Mouse (Mus musculus): ENCODE measurements around the gene Lypd6b. TPM values are rescaled to one million over a fixed set of nuclear protein-coding genes. Genes with fewer than 3 reads are reported as not detected.

The Lypd6b gene
- polyA plus RNA-seq, 1 experiment from 2014 or later: 1.8 TPM

- Histone ChIP-seq H3K27ac (no peak overlapping the region), H3K9me3 (no peaks in the 10 kb centered on the region), H3K4me1 (replicated peaks) (peaks cover 23% of the 10 kb centered on the region), H3K27me3 (ENCODE audit: insufficient read depth, poor library complexity, severe bottlenecking) (no peaks in the 10 kb centered on the region), H3K4me3 (no peak overlapping the region), H3K36me3 (no peaks in the 10 kb centered on the region)
- DNase-seq (ENCODE audit: low spot score): no peak
- WGBS: 56% methylated on average over 6 of the region's 6 CpGs
These were observed 53.1 kb downstream of the Lypd6b start for GRCm38 (mm10) chr2:49840573-49840972.

- DNase-seq (ENCODE audit: low spot score): no peak
- Histone ChIP-seq H3K4me3 (no peak overlapping the region), H3K9me3 (no peaks in the 10 kb centered on the region), H3K27me3 (ENCODE audit: insufficient read depth, poor library complexity, severe bottlenecking) (no peaks in the 10 kb centered on the region), H3K36me3 (no peaks in the 10 kb centered on the region), H3K27ac (no peak overlapping the region), H3K4me1 (replicated peaks) (peaks cover 25% of the 10 kb centered on the region)
- WGBS: 92% methylated on average over 5 of the region's 5 CpGs
These were observed 53.6 kb downstream of the Lypd6b start for GRCm38 (mm10) chr2:49841089-49841488.

DNA sequence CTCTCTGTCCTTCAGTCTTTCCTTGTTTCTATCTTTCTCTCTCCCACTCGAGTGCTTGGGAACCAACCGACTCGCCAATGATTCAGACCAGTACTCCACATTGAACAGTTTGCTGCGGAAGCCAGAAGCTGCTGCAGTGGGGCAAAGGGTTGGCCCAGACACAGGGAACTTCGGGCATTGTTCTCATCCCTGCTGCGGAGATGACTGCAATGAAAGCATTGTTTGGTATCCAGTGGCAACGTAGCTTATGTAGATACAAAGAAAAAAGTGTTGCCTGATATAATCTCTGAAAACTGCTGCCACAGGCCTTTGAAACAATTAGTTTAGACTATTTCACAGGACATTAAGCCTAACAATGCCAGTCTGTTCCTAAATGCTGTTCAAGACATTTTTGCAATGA is 57.6 kb downstream of the Lypd6b start:
- peak overlapping the region; percentile 36 for H3K27ac ChIP-seq
- H3K9me3 ChIP-seq: no peaks in the 10 kb centered on the region
- no peak overlapping the region for H3K4me3 ChIP-seq
- DNase-seq (ENCODE audit: low spot score): peak; percentile 42
- no peaks in the 10 kb centered on the region for H3K36me3 ChIP-seq
- H3K27me3 ChIP-seq (ENCODE audit: insufficient read depth, poor library complexity, severe bottlenecking): no peaks in the 10 kb centered on the region
- WGBS: 32% methylated on average over 7 of the region's 7 CpGs
- H3K4me1 ChIP-seq (replicated peaks): peaks cover 18% of the 10 kb centered on the region

GRCm38 (mm10) chr2:49846097-49846496 is 58.6 kb downstream of the Lypd6b start:
- no peak for DNase-seq (ENCODE audit: low spot score)

DNA sequence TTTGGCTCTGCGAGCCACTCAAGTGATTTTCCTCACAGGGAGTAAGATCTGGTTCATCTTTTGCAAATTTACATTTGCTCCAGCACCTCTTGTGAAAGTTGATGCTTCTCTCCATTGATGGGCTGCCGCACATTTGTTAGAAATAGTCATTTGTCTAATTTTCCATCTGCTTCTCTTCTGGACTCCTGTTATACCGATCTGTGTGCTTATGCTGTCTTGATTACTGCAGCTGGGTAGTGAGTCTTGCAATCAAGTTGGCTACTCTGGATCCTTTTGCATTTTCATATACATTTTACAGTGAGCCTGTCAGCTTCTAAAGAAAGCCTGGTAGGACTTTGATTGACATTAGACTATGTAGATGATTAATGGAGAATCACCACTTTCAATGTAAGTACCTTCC is 59.4 kb downstream of the Lypd6b start:
- DNase-seq (ENCODE audit: low spot score): no peak
- no peaks in the 10 kb centered on the region for H3K9me3 ChIP-seq
- H3K27me3 ChIP-seq (ENCODE audit: insufficient read depth, poor library complexity, severe bottlenecking): no peaks in the 10 kb centered on the region
- no peak overlapping the region for H3K27ac ChIP-seq
- H3K36me3 ChIP-seq: no peaks in the 10 kb centered on the region
- peaks cover 14% of the 10 kb centered on the region for H3K4me1 ChIP-seq (replicated peaks)
- 94% methylated on average over 3 of the region's 3 CpGs for WGBS
- H3K4me3 ChIP-seq: no peak overlapping the region

More at GRCm38 (mm10) chr2:49846097-49846496, 58.6 kb downstream of the Lypd6b start:
- H3K27ac ChIP-seq: no peak overlapping the region
- peaks cover 14% of the 10 kb centered on the region for H3K4me1 ChIP-seq (replicated peaks)
- H3K36me3 ChIP-seq: no peaks in the 10 kb centered on the region
- no peak overlapping the region for H3K4me3 ChIP-seq
- WGBS: 91% methylated on average over 3 of the region's 3 CpGs
- H3K27me3 ChIP-seq (ENCODE audit: insufficient read depth, poor library complexity, severe bottlenecking): no peaks in the 10 kb centered on the region
- no peaks in the 10 kb centered on the region for H3K9me3 ChIP-seq

- no peak for DNase-seq (ENCODE audit: low spot score)
- no peaks in the 10 kb centered on the region for H3K36me3 ChIP-seq
- no peak overlapping the region for H3K4me3 ChIP-seq
- H3K27ac ChIP-seq: no peak overlapping the region
- H3K9me3 ChIP-seq: no peaks in the 10 kb centered on the region
- H3K4me1 ChIP-seq (replicated peaks): peaks cover 14% of the 10 kb centered on the region
- WGBS: 86% methylated on average over 2 of the region's 2 CpGs
- no peaks in the 10 kb centered on the region for H3K27me3 ChIP-seq (ENCODE audit: insufficient read depth, poor library complexity, severe bottlenecking)
These were observed 60.3 kb downstream of the Lypd6b start for GRCm38 (mm10) chr2:49847831-49848230.

- DNase-seq (ENCODE audit: low spot score): no peak
- Histone ChIP-seq H3K27me3 (ENCODE audit: insufficient read depth, poor library complexity, severe bottlenecking) (no peaks in the 10 kb centered on the region), H3K27ac (no peak overlapping the region), H3K9me3 (no peaks in the 10 kb centered on the region), H3K4me3 (no peak overlapping the region), H3K4me1 (replicated peaks) (peaks cover 10% of the 10 kb centered on the region), H3K36me3 (no peaks in the 10 kb centered on the region)
- WGBS: 85% methylated on average over 1 of the region's 1 CpGs
These were observed 62.3 kb downstream of the Lypd6b start for GRCm38 (mm10) chr2:49849771-49850170.

- Histone ChIP-seq H3K9me3 (no peaks in the 10 kb centered on the region), H3K4me3 (no peak overlapping the region), H3K36me3 (no peaks in the 10 kb centered on the region), H3K27ac (no peak overlapping the region), H3K27me3 (ENCODE audit: insufficient read depth, poor library complexity, severe bottlenecking) (no peaks in the 10 kb centered on the region), H3K4me1 (replicated peaks) (no peaks in the 10 kb centered on the region)
- no peak for DNase-seq (ENCODE audit: low spot score)
These were observed 64.5 kb downstream of the Lypd6b start for GRCm38 (mm10) chr2:49851977-49852376.

GRCm38 (mm10) chr2:49856161-49856564 is 68.7 kb downstream of the Lypd6b start:
- Histone ChIP-seq H3K27ac (no peak overlapping the region), H3K4me1 (replicated peaks) (no peaks in the 10 kb centered on the region), H3K27me3 (ENCODE audit: insufficient read depth, poor library complexity, severe bottlenecking) (no peaks in the 10 kb centered on the region), H3K4me3 (no peak overlapping the region), H3K36me3 (no peaks in the 10 kb centered on the region), H3K9me3 (no peaks in the 10 kb centered on the region)
- no peak for DNase-seq (ENCODE audit: low spot score)
- WGBS: 85% methylated on average over 10 of the region's 10 CpGs

DNA sequence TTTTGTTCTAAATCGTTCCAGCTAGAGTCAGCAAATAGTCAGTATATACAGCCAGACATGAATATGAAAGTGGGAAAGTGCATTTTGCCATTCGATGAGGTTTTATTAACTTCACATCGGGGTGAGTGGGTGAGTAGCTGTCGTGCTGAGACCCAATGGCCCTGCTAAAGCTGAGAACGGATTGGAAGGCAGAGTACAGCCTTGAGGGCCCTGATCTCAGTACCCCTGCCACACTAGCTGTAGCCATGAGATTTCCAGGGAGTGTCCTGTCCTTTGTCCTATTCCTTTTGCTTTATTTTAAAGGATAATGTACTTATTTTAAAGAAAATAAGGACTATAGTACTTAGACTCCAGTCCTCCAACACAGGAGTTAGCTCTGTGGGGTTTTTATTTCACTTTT is 69.1 kb downstream of the Lypd6b start:
- Histone ChIP-seq H3K4me3 (no peak overlapping the region), H3K36me3 (no peaks in the 10 kb centered on the region), H3K27me3 (ENCODE audit: insufficient read depth, poor library complexity, severe bottlenecking) (no peaks in the 10 kb centered on the region), H3K27ac (no peak overlapping the region), H3K4me1 (replicated peaks) (no peaks in the 10 kb centered on the region), H3K9me3 (no peaks in the 10 kb centered on the region)
- DNase-seq (ENCODE audit: low spot score): no peak
- WGBS: 80% methylated on average over 5 of the region's 5 CpGs

DNA sequence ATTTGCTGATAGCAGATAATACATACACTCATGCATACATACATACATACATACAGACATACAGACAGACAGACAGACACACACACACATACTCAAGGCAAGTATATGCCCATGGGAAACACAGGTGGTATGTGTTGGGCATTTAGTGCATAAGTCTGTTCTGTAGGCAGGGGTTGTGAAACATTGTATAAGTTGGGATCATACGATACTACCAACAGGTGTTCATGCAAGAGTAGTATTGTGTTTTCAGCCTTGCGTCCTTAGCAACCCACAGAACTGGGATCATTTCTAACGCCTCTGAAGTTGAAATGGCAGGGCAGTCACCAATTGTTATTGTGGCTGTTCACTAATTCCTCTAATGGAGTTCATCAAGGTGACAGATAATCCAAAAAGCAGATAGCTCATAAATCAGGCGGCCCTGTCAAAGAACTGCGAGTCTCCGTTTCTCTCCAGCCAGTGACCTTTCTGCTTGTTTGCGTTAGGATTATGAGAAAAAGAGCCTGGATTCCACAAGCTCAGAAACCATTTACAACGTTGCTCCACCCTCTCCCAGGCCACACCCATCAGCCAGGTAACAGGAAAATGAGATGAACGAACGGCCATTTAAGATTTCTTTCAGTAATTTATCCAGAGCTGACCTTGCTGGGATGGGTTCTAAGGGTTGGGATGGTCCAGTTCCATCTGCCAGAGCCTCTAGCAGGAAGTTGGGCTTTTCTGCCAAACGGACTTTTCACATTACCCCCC is 72.9 kb downstream of the Lypd6b start:
- DNase-seq (ENCODE audit: low spot score): no peak
- WGBS: 56% methylated on average over 11 of the region's 11 CpGs
- H3K27me3 ChIP-seq (ENCODE audit: insufficient read depth, poor library complexity, severe bottlenecking): no peaks in the 10 kb centered on the region; the same call in 1 of the 2 replicates
- no peaks in the 10 kb centered on the region for H3K9me3 ChIP-seq
- no peak overlapping the region for H3K4me3 ChIP-seq
- no peaks in the 10 kb centered on the region for H3K36me3 ChIP-seq
- H3K4me1 ChIP-seq (replicated peaks): no peaks in the 10 kb centered on the region
- H3K27ac ChIP-seq: no peak overlapping the region

GRCm38 (mm10) chr2:49860969-49861592 is 73.6 kb downstream of the Lypd6b start:
- no peaks in the 10 kb centered on the region; the same call in 1 of the 2 replicates for H3K27me3 ChIP-seq (ENCODE audit: insufficient read depth, poor library complexity, severe bottlenecking)
- DNase-seq (ENCODE audit: low spot score): no peak
- 31% methylated on average over 10 of the region's 12 CpGs for WGBS
- no peak overlapping the region for H3K27ac ChIP-seq
- no peaks in the 10 kb centered on the region for H3K9me3 ChIP-seq
- H3K4me3 ChIP-seq: no peak overlapping the region
- H3K36me3 ChIP-seq: no peaks in the 10 kb centered on the region
- H3K4me1 ChIP-seq (replicated peaks): no peaks in the 10 kb centered on the region

GRCm38 (mm10) chr2:49861658-49862057 is 74.2 kb downstream of the Lypd6b start:
- WGBS: 67% methylated on average over 8 of the region's 8 CpGs
- H3K9me3 ChIP-seq: no peaks in the 10 kb centered on the region
- no peaks in the 10 kb centered on the region for H3K36me3 ChIP-seq
- no peak for DNase-seq (ENCODE audit: low spot score)
- no peaks in the 10 kb centered on the region; the same call in 1 of the 2 replicates for H3K27me3 ChIP-seq (ENCODE audit: insufficient read depth, poor library complexity, severe bottlenecking)
- H3K4me3 ChIP-seq: no peak overlapping the region
- H3K4me1 ChIP-seq (replicated peaks): no peaks in the 10 kb centered on the region
- no peak overlapping the region for H3K27ac ChIP-seq

Measured in hindbrain, embryonic 10.5 days (tissue).